Mouse (Mus musculus) olfactory bulb, adult 2 months (tissue): ENCODE measurements around the gene Lta.

Experiments used
- CTCF ChIP-seq: fragments of 200-500 bp; IDR thresholded peaks from 2 replicates; pipeline ENCODE4 v1.5.1; 2012; ENCODE audit warnings: low read depth, mild to moderate bottlenecking, low read length, moderate library complexity; ENCODE audit not compliant: insufficient read depth
- POLR2A ChIP-seq: fragments of 200-500 bp; IDR thresholded peaks from 2 replicates; pipeline ENCODE4 v1.6.1; 2012; ENCODE audit warnings: mild to moderate bottlenecking, low read depth, low read length, moderate library complexity; ENCODE audit not compliant: insufficient read depth

DNA sequence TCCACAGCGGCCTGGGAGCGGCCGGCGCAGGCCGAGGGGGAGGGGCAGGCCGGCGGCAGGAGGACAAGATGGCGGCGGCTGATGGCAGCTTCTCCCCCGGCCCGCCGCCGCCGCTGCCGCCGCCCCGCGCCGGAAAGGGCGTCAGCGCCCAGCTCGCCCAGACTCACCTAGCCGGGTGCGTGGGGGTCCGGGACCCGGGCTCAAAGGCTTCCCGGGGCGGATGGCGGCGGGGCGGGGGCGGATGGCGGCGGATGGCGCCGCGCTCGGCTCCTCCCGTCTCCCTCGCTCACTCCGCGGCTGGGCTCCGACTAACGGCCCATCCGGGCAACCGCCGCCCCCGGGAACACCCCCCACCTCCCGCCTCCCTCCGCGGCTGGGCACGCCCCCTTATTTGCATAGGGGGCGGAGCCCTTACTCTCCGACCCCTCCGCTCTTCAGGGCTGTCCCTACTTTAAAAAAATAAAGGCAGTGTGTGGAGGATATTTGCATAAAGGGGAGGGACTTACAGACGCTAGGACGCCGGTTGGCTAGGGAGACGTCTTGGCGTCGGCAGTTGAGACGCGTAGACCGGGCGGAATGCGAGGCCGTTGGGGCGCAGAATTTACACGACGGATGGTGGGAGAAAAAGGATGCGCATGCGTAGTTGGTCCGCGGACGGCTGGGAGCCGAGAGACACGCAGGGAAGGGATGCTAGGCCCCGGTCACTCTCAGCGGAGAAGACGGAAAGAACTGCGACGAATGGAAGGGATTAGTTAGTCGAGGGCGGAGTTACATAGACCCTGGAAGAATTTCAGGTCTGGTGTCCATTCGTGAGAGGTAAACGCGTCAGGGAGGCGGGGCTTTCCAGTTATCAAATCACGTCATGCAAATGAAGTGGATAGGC is 40.3 kb downstream of the Lta start, which contains the start of gene Prrc2a:
- TF ChIP-seq CTCF (no peak), POLR2A (peak; percentile 90)
